Mouse (Mus musculus): ENCODE measurements at regions not wholly inside any gene's neighbourhood (a gene's known extent, or its start where the extent isn't known, plus 50 kb on each side); places are given as distances from the start of the nearest gene placed in this dataset.
"Not testable (repeated sequence)": the region's sequence is repeated elsewhere in the genome, so short reads cannot be mapped to it uniquely, and the experiment has no call there.

DNA sequence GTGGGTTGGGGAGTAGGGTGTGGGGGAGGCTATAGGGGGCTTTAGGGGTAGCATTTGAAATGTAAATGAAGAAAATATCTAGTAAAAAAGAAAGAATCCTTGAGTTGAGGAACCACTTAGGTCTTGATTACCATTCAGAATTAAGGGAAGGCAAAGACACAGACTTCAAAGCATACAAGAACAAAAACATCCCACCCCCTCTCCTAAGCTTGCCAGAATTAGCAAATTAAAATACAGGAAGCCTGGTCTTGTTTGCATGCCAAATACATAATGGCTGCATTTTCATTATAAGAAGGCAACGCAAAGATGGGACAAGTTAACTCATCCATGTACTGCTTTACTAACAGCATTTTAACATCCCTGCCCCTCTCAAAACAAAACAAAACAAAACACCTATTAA is 61.6 kb upstream of the Emcn start:
- no peaks in the 10 kb centered on the region for H3K4me1 ChIP-seq (replicated peaks)
- no peak overlapping the region for H3K4me3 ChIP-seq (replicated peaks)
- no peak for ATAC-seq
- 78% methylated on average over 1 of the region's 1 CpGs for WGBS
- H3K27me3 ChIP-seq (replicated peaks) = no peaks in the 10 kb centered on the region
- no peak overlapping the region for H3K9ac ChIP-seq
- H3K36me3 ChIP-seq = no peaks in the 10 kb centered on the region
- H3K4me2 ChIP-seq (replicated peaks) = no peak overlapping the region
- H3K27ac ChIP-seq = no peak overlapping the region
- H3K9me3 ChIP-seq = no peaks in the 10 kb centered on the region

DNA sequence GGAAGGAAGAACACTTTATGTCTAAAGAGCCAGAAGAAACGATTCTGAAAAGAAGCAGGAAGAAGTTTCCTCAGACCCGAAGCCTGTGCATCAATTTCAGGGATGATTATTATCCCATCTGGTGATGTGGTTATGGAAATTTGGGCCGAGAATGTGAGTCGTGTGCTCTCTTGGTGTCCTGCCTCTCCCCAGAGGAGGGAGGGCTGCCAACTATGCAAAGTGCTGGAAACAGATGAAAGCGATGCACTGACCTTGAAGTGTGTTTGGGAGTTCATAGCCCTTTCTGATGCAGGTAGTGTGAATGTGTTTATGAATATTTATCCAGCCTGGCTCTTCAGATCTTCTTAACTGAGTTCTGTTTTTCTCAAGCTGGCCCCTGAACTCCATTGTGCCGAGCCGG is 59.8 kb upstream of the Emcn start:
- H3K9ac ChIP-seq = no peak overlapping the region
- no peaks in the 10 kb centered on the region for H3K4me1 ChIP-seq (replicated peaks)
- H3K27ac ChIP-seq = no peak overlapping the region
- no peaks in the 10 kb centered on the region for H3K9me3 ChIP-seq
- H3K36me3 ChIP-seq = no peaks in the 10 kb centered on the region
- ATAC-seq = no peak
- WGBS = 87% methylated on average over 7 of the region's 7 CpGs
- H3K4me3 ChIP-seq (replicated peaks) = no peak overlapping the region
- H3K27me3 ChIP-seq (replicated peaks) = no peaks in the 10 kb centered on the region
- no peak overlapping the region for H3K4me2 ChIP-seq (replicated peaks)

DNA sequence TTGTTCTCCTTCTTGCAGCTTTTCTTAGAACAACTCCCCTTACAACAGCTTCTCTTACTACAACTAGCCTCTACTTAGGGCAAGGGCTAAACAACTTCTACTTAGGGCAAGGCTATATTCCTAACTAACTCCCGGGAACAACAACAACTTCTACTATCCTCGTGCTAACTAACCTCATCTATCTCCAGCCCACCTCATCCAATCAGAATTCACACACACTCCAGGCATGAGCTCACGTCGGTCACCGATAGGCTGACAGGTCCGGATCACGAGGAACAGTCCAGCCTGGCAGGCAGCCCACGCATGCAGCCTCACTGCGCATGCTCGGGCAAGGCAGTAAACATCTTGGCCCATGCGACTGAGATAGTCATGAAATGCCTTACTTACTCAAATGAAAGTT is 53.3 kb upstream of the Emcn start:
- H3K9me3 ChIP-seq = not testable (repeated sequence)
- whole genome bisulfite sequencing = 91% methylated on average over 11 of the region's 11 CpGs

DNA sequence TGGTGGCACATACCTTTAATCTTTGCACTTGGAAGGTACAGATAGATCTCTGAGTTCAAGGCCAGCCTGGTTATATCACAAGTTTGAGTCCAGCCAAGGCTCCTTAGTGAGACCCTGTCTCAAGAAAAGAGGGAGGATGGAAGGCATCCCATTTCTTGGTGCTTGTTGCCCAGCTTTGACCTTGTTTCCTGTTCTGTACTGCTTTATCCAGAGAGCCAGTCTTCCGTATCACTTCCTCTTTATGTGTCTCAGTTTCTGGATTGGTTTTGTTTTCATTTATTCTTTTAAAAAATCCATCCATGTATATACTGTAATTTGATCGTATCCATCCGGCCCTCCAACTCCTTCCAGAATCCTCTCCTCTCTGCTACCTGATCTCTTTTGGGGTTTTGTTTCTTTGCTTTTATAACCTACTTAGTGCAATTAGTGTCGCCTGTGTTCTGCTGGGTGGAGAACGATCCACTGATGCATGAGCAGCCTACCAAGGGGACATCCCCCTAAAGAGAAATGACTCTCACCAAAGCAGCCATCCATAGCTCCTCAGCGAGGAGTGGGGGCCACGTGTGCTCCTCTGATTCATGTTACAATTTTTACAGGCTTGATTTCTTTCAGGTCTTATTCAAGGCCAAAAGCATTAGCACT is 52.4 kb upstream of the Emcn start:
- 83% methylated on average over 7 of the region's 7 CpGs for WGBS
- Histone ChIP-seq H3K27ac (no peak overlapping the region), H3K4me1 (replicated peaks) (no peaks in the 10 kb centered on the region), H3K36me3 (no peaks in the 10 kb centered on the region), H3K9ac (no peak overlapping the region), H3K4me3 (replicated peaks) (no peak overlapping the region), H3K27me3 (replicated peaks) (no peaks in the 10 kb centered on the region), H3K9me3 (no peaks in the 10 kb centered on the region), H3K4me2 (replicated peaks) (no peak overlapping the region)
- no peak for ATAC-seq

More for the DNA sequence above, 53.3 kb upstream of the Emcn start:
- H3K4me1 ChIP-seq (replicated peaks); H3K27me3 ChIP-seq (replicated peaks); H3K4me2 ChIP-seq (replicated peaks); H3K36me3 ChIP-seq; ATAC-seq; H3K9ac ChIP-seq; H3K4me3 ChIP-seq (replicated peaks); H3K27ac ChIP-seq: not testable (repeated sequence)

GRCm38 (mm10) chr3:137288943-137289682 is 51.8 kb upstream of the Emcn start:
- no peaks in the 10 kb centered on the region for H3K9me3 ChIP-seq
- H3K36me3 ChIP-seq = no peaks in the 10 kb centered on the region
- no peak overlapping the region for H3K4me3 ChIP-seq (replicated peaks)
- 77% methylated on average over 2 of the region's 2 CpGs for WGBS
- no peaks in the 10 kb centered on the region for H3K4me1 ChIP-seq (replicated peaks)
- no peaks in the 10 kb centered on the region for H3K27me3 ChIP-seq (replicated peaks)
- H3K9ac ChIP-seq = no peak overlapping the region
- ATAC-seq = no peak
- no peak overlapping the region for H3K4me2 ChIP-seq (replicated peaks)
- H3K27ac ChIP-seq = no peak overlapping the region

GRCm38 (mm10) chr3:137289683-137289984 is 51.2 kb upstream of the Emcn start:
- Histone ChIP-seq H3K9ac (no peak overlapping the region), H3K4me2 (replicated peaks) (no peak overlapping the region), H3K36me3 (no peaks in the 10 kb centered on the region), H3K27me3 (replicated peaks) (no peaks in the 10 kb centered on the region), H3K4me3 (replicated peaks) (no peak overlapping the region), H3K27ac (no peak overlapping the region), H3K4me1 (replicated peaks) (no peaks in the 10 kb centered on the region), H3K9me3 (no peaks in the 10 kb centered on the region)
- ATAC-seq = no peak
- WGBS = 49% methylated on average over 3 of the region's 3 CpGs

All from intestine, embryonic 15.5 days (tissue).